In genomic region chr8:48319674-48320073, GRCm38 (mm10) we compare ENCODE assay signal across 17 mouse cellular contexts.
"Had no signal": no experiment of that assay in that cellular context is flagged by ENCODE, and none has a peak within 500 bp of the region (broad histone marks: within the 10 kb centered on the region; RNA-seq: fewer than 3 reads in every experiment).

No protein-coding gene starts in this region.

- H3K4me2 ChIP-seq: lung, embryonic 15.5 days; midbrain, embryonic 11.5 days; midbrain, embryonic 13.5 days; midbrain, embryonic 15.5 days; neural tube, embryonic 12.5 days; stomach, embryonic 15.5 days had no signal

- ATAC-seq: lung, postnatal 0 days; midbrain, embryonic 13.5 days; midbrain, embryonic 15.5 days had no signal

- H3K36me3 ChIP-seq: lung, embryonic 15.5 days; midbrain, embryonic 15.5 days; neural tube, embryonic 12.5 days; stomach, embryonic 15.5 days had no signal

- H3K27me3 ChIP-seq: lung, embryonic 15.5 days; megakaryocyte, embryonic 14.5 days; midbrain, embryonic 13.5 days; midbrain, embryonic 15.5 days; neural tube, embryonic 12.5 days; stomach, embryonic 15.5 days had no signal

- DNase-seq: lung, adult 2 months; lung, postnatal 14 days; lung, postnatal 36 days; right cerebral cortex, postnatal 14 days; thymus, adult 2 months; thymus, postnatal 25 days; thymus, postnatal 4 days had no signal

- H3K27ac ChIP-seq: lung, embryonic 15.5 days; macrophage; midbrain, embryonic 13.5 days; midbrain, embryonic 15.5 days; neural tube, embryonic 12.5 days; stomach, embryonic 15.5 days; stomach, postnatal 0 days had no signal

- H3K9me3 ChIP-seq: lung, embryonic 15.5 days; midbrain, embryonic 13.5 days; midbrain, embryonic 15.5 days; neural tube, embryonic 12.5 days; stomach, embryonic 15.5 days had no signal

- H3K4me1 ChIP-seq: lung, embryonic 15.5 days; megakaryocyte, embryonic 14.5 days; midbrain, embryonic 15.5 days; neural tube, embryonic 12.5 days; stomach, embryonic 15.5 days had no signal

- H3K4me3 ChIP-seq: lung, embryonic 15.5 days; megakaryocyte, embryonic 14.5 days; midbrain, embryonic 13.5 days; midbrain, embryonic 15.5 days; neural tube, embryonic 12.5 days; stomach, embryonic 15.5 days had no signal

- H3K9ac ChIP-seq: lung, embryonic 15.5 days; midbrain, embryonic 13.5 days; midbrain, embryonic 15.5 days; neural tube, embryonic 12.5 days; stomach, embryonic 15.5 days had no signal
